Mouse (Mus musculus) midbrain, postnatal 0 days (tissue): ENCODE measurements around the gene Hist1h4b. TPM values are rescaled to one million over a fixed set of nuclear protein-coding genes. Genes with fewer than 3 reads are reported as not detected.

Experiments
- ATAC-seq: fragments of 200-750 bp; cut with Nextera tagmentation; 2 replicates; pipeline ENCODE4 v1.8.0; 2017; ENCODE audit warnings: moderate number of reproducible peaks, mild to moderate bottlenecking, moderate TSS enrichment, moderate library complexity; ENCODE audit not compliant: low FRiP score
- DNase-seq: peaks from one replicate; pipeline ENCODE4 v3.0.0-alpha.2; 2015; ENCODE audit warnings: low spot score
- H3K27ac ChIP-seq: fragments of 300-500 bp; sonication (generic); 2 replicates; pipeline ENCODE4 v1.5.1; 2014; ENCODE audit warnings: low read depth, mild to moderate bottlenecking, low read length, mixed read lengths
- H3K27me3 ChIP-seq: fragments of 300-500 bp; sonication (generic); 2 replicates; pipeline ENCODE4 v1.6.1; 2014; ENCODE audit warnings: low read length, control low read depth, mixed read lengths; ENCODE audit not compliant: insufficient read depth
- H3K36me3 ChIP-seq: fragments of 300-500 bp; sonication (generic); 2 replicates; pipeline ENCODE4 v1.6.1; 2014; ENCODE audit warnings: low read length, control low read depth, mixed read lengths; ENCODE audit not compliant: insufficient read depth
- H3K4me1 ChIP-seq: fragments of 300-500 bp; sonication (generic); 2 replicates; pipeline ENCODE4 v1.6.1; 2014; ENCODE audit warnings: mild to moderate bottlenecking, control low read depth, antibody characterized with exemption, low read length, mixed read lengths; ENCODE audit not compliant: insufficient read depth
- H3K4me2 ChIP-seq: fragments of 300-500 bp; sonication (generic); 2 replicates; pipeline ENCODE4 v1.6.1; 2014; ENCODE audit warnings: low read depth, mild to moderate bottlenecking, low read length, mixed read lengths; ENCODE audit not compliant: poor library complexity, severe bottlenecking
- H3K4me3 ChIP-seq: fragments of 300-500 bp; sonication (generic); 2 replicates; pipeline ENCODE4 v1.5.1; 2014; ENCODE audit warnings: low read depth, mild to moderate bottlenecking, low read length, moderate library complexity
- H3K9ac ChIP-seq: fragments of 300-500 bp; sonication (generic); replicated peaks from 2 replicates; pipeline ENCODE4 v1.6.1; 2014; ENCODE audit warnings: mild to moderate bottlenecking, low read length, moderate library complexity, mixed read lengths; ENCODE audit not compliant: poor library complexity, severe bottlenecking
- H3K9me3 ChIP-seq: fragments of 300-500 bp; sonication (generic); 2 replicates; pipeline ENCODE4 v1.6.1; 2016; ENCODE audit warnings: low read length, control low read depth
- CTCF ChIP-seq: IDR thresholded peaks from 2 replicates; pipeline ENCODE4 v1.5.1; 2016; ENCODE audit warnings: antibody characterized with exemption, mild to moderate bottlenecking
- WGBS: fragments of 180-500 bp; shearing (Covaris S2); extraction: QIAGEN DNeasy Blood & Tissue Kit; methylation state at CpG from one replicate; pipeline ENCODE4 v1.1.7; 2014; 5-methylcytosine and 5-hydroxymethylcytosine counted together
- polyA plus RNA-seq: library from polyadenylated mRNA; unstranded; fragments of >200 nt; fragmentation: Nextera tagmentation; extraction: Ambion mirVana; gene quantifications from 2 replicates; pipeline ENCODE4 v1.2.1, GENCODE M21; 2015
- total RNA-seq: library from RNA; depleted of rRNA; stranded (reverse); fragments of >200 nt; gene quantifications from 2 replicates; pipeline ENCODE4 v1.2.3, GENCODE M21; 2014

Gene Hist1h4b
- total and polyA plus RNA-seq, 2 experiments from 2014 or later: 2.0 to 315 TPM

GRCm38 (mm10) chr13:23752742-23753172, 4.1 kb upstream of the Hist1h4b start:
- H3K4me2 ChIP-seq: peak overlapping the region; percentile 36; the same call in 1 of the 2 replicates
- H3K27me3 ChIP-seq: no peaks in the 10 kb centered on the region
- DNase-seq (no peak), ATAC-seq (no peak)
- H3K4me1 ChIP-seq: peaks cover 4% of the 10 kb centered on the region; the same call in 1 of the 2 replicates
- no peak overlapping the region for H3K27ac ChIP-seq
- H3K36me3 ChIP-seq: no peaks in the 10 kb centered on the region
- no peak for TF ChIP-seq CTCF
- WGBS: 2% methylated on average over 6 of the region's 6 CpGs
- H3K9me3 ChIP-seq: no peaks in the 10 kb centered on the region
- no peak overlapping the region for H3K9ac ChIP-seq
- no peak overlapping the region for H3K4me3 ChIP-seq

DNA sequence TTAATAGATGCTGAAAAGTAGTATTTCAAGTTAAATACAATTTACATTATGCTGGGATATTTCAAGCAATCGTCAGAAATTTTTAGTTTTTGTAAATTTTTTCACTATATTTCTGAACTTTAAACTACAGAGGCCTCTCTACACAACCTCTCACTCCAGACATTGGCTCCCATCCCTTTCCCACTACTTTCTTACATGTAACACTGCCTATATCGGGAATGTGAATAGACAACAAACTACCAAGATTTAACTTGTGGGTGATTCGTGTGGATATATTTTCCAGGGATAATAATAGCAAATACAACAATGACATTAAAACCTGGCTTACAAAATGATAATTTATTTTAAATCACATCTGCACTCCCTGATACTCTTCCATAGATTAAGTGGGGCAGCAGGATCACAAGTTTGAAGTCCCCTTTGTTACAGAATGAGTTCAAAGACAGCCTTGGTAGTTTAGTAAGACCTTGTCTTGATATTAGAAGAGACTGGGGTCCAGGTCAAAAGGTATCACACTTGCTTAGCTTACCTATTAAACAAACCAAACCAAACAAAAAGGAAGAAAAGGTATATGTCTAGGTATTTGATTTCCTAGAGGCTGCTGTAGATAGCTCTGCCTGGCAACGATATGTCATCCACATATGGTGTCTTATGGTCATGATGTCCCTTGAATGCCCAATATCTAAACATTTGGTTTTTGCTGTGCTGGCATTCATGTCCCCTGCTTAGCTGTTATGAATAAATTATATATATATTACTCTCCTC, 3.3 kb upstream of the Hist1h4b start:
- Histone ChIP-seq H3K4me3 (no peak overlapping the region), H3K27me3 (no peaks in the 10 kb centered on the region), H3K9ac (no peak overlapping the region), H3K4me1 (peaks cover 4% of the 10 kb centered on the region; the same call in 1 of the 2 replicates), H3K9me3 (no peaks in the 10 kb centered on the region), H3K4me2 (no peak overlapping the region), H3K36me3 (no peaks in the 10 kb centered on the region), H3K27ac (no peak overlapping the region)
- DNase-seq (no peak), ATAC-seq (no peak)
- WGBS: 53% methylated on average over 4 of the region's 4 CpGs
- TF ChIP-seq CTCF: no peak

- Histone ChIP-seq H3K4me2 (no peak overlapping the region), H3K27ac (no peak overlapping the region), H3K27me3 (no peaks in the 10 kb centered on the region), H3K4me3 (no peak overlapping the region), H3K4me1 (peaks cover 4% of the 10 kb centered on the region; the same call in 1 of the 2 replicates), H3K36me3 (no peaks in the 10 kb centered on the region), H3K9me3 (no peaks in the 10 kb centered on the region), H3K9ac (no peak overlapping the region)
- DNase-seq: no peak
- no peak for TF ChIP-seq CTCF
- ATAC-seq: no peak
These were observed 1.8 kb upstream of the Hist1h4b start for GRCm38 (mm10) chr13:23755000-23755399.

GRCm38 (mm10) chr13:23757211-23757773, 479 bp downstream of the Hist1h4b start:
- Histone ChIP-seq H3K27ac (peak overlapping the region; percentile 70), H3K4me1 (peaks cover 4% of the 10 kb centered on the region; the same call in 1 of the 2 replicates), H3K9ac (peak overlapping the region; percentile 33; the same call in 1 of the 2 replicates), H3K36me3 (no peaks in the 10 kb centered on the region), H3K4me2 (peak overlapping the region; percentile 57), H3K4me3 (peak overlapping the region; percentile 37), H3K27me3 (no peaks in the 10 kb centered on the region), H3K9me3 (no peaks in the 10 kb centered on the region)
- ATAC-seq: 0 out of 2 replicates have a peak, but pooled peaks have one; percentile 18
- no peak for DNase-seq
- no peak for TF ChIP-seq CTCF
- 1% methylated on average over 15 of the region's 23 CpGs for WGBS

- Histone ChIP-seq H3K36me3 (no peaks in the 10 kb centered on the region), H3K9ac (no peak overlapping the region), H3K27me3 (no peaks in the 10 kb centered on the region), H3K4me2 (no peak overlapping the region), H3K4me3 (no peak overlapping the region), H3K4me1 (peaks cover 4% of the 10 kb centered on the region; the same call in 1 of the 2 replicates), H3K9me3 (no peaks in the 10 kb centered on the region), H3K27ac (no peak overlapping the region)
- ATAC-seq (no peak), DNase-seq (no peak)
- 53% methylated on average over 3 of the region's 3 CpGs for WGBS
- no peak for TF ChIP-seq CTCF
These were observed 1.1 kb downstream of the Hist1h4b start for GRCm38 (mm10) chr13:23757921-23758320.

DNA sequence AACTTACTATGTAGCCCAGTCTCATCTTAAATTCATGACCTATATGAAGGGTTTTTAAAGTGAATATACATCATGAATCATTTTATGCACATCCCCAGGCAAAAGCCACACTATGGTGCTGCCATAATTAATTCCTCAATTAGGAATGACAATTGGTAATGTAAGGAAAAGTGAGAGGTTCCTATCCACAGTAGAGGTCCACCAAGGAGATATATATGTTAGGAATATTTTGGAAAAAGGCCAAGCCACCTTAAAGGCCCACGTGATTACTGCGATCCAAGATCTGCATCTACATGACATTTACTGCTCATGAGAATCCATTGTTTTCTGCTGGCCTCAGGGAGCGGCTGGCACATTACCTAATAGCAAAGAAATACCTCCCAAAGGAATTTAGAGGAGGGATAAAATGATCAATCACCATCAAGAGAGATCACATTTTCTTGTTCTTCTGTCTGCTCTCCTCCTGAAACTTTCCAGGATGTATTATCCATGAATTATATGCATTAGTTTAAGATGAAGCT, 2.5 kb downstream of the Hist1h4b start:
- DNase-seq (no peak), ATAC-seq (no peak)
- Histone ChIP-seq H3K9me3 (no peaks in the 10 kb centered on the region), H3K4me3 (no peak overlapping the region), H3K27me3 (no peaks in the 10 kb centered on the region), H3K9ac (no peak overlapping the region), H3K4me2 (no peak overlapping the region), H3K4me1 (peaks cover 8% of the 10 kb centered on the region; the same call in 1 of the 2 replicates), H3K36me3 (no peaks in the 10 kb centered on the region), H3K27ac (no peak overlapping the region)
- 84% methylated on average over 3 of the region's 3 CpGs for WGBS
- no peak for TF ChIP-seq CTCF
